Comparison of ENCODE assay signal across 8 mouse cellular contexts in the genomic region with DNA sequence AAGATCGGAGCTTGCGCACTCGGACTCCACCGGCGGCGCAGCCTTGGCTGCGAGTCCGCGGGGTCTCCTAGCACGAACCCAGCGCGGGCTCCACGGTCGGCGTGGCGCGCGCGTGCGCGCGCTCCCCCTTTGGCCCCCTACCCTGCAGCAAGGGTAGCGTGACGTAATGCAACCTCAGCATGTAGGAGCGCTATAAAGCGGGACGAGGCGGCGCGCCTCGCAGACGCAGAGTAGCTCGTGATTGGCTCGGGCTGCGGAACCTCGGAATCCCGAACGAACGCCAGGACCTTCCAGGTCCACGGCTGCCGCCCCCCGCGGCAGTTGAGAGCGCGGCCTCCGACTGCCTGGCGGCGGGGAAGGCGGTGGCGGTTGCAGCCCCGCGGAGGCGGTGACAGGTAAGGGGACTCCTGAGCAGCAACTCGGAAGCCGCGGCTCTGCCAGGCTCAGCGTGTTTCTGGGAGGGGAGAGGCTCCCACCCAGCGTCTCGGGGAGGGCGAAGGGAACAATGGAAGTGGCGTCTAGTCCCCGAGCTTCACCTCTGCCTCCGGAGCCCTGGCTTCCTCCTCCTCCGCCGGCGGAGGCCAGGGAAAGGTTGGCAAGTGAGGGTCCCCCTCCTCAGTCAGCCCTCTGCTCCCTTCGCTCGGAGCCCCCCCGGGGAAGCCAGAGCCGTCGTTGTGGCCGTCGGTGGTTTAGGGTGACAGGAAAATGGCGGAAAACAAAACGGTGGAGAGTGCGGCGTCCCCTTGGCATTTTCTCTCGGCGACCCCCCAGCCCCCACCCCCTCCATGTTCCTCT. TPM values are rescaled to one million over a fixed set of nuclear protein-coding genes. Genes with fewer than 3 reads are reported as not detected.
DNase-seq lines count a peak whose midpoint lies in the region; ATAC-seq lines count a peak whose summit lies in the region.

A gene (plus strand): TSS at position 16 of the 795 bp plus-strand sequence.

- no peaks in the 10 kb centered on the region for H3K36me3 ChIP-seq in intestine, embryonic 14.5 days (ENCODE audit: control insufficient read depth, insufficient read depth, low read length)

- H3K4me3 ChIP-seq in intestine, embryonic 14.5 days (ENCODE audit: low read depth, low read length) = peak within 1 kb of the TSS; percentile 57

- peak within 1 kb of the TSS; percentile 77 for H3K27ac ChIP-seq in intestine, embryonic 14.5 days (ENCODE audit: low read depth)

- H3K9me3 ChIP-seq in intestine, embryonic 14.5 days (ENCODE audit: control insufficient read depth, low read length) = no peaks in the 10 kb centered on the region

- intact Hi-C loops in left cerebral cortex, postnatal 14 days (cut with DNase I) = no loop called here

- peak within 1 kb of the TSS; percentile 74 for H3K9ac ChIP-seq in intestine, embryonic 14.5 days (ENCODE audit: low read length)

- WGBS in intestine, embryonic 14.5 days = 12% methylated on average over 69 of the region's 79 CpGs

- peak; percentile 40 for DNase-seq in adrenal gland, postnatal 10 days
- DNase-seq in cerebellum, postnatal 14 days = peak; percentile 82 to 83
- DNase-seq in frontal cortex, postnatal 25 days (ENCODE audit: low spot score in 2 of 2) = peak; percentile 24 to 37
- peak; percentile 84 for DNase-seq in intestine, embryonic 14.5 days (ENCODE audit: low spot score)
- peak; percentile 71 to 83 for DNase-seq in left cerebral cortex, postnatal 14 days (ENCODE audit: low spot score in 2 of 2)
- DNase-seq in right cerebral cortex, postnatal 4 days = peak; percentile 77
- no peak for DNase-seq in gastrocnemius, adult 18-20 months (ENCODE audit: low spot score)

- no peaks in the 10 kb centered on the region for H3K4me1 ChIP-seq in intestine, embryonic 14.5 days (replicated peaks; ENCODE audit: control insufficient read depth, insufficient read depth, low read length)

- ATAC-seq in intestine, embryonic 14.5 days (replicated peaks; ENCODE audit: low FRiP score, low TSS enrichment, low read depth) = peak; percentile 99
- 0 out of 2 replicates have a peak, but pooled peaks have one; percentile 30 for ATAC-seq in megakaryocyte-erythroid progenitor cell, adult 5-6 weeks (replicated peaks; ENCODE audit: low FRiP score, low TSS enrichment, poor library complexity, severe bottlenecking)

- peak within 1 kb of the TSS; percentile 54 for H3K4me2 ChIP-seq in intestine, embryonic 14.5 days (ENCODE audit: low read length)

- H3K27me3 ChIP-seq in intestine, embryonic 14.5 days (replicated peaks; ENCODE audit: control insufficient read depth, insufficient read depth, low read length) = no peaks in the 10 kb centered on the region

RNA-seq across cellular contexts. Expression of the gene that starts here (rescaled TPM):
- 1 to 10 TPM; 1.4 to 2.6 TPM for total RNA-seq in adrenal gland, postnatal 10 days (2021)
- polyA plus RNA-seq in intestine, embryonic 14.5 days (2014; fragmentation: Nextera tagmentation; extraction: Ambion mirVana) = 11.4 and 13.1 TPM in 2 replicates
- 10 to 100 TPM; 14.3 to 15.1 TPM for total RNA-seq in left cerebral cortex, postnatal 14 days (2021)
- total RNA-seq in megakaryocyte-erythroid progenitor cell, adult 5-6 weeks (2014; fragmentation: Nextera tagmentation) = 0.11 TPM in 1 of 2 replicates, not detected in the other
- not detected in 2 replicates for total RNA-seq in megakaryocyte-erythroid progenitor cell, adult 5-6 weeks (2017)
- total RNA-seq in gastrocnemius, adult 18-20 months (2021) = under 1 TPM in 1 of 2 experiments, not detected in 1; 0.12 TPM

Comparison
In these comparisons a context has a peak if more than half of its experiments do, and no peak if none do; other contexts are left out.
1. RNA of the gene that starts here (total RNA-seq): 14.3 to 15.1 TPM in left cerebral cortex, postnatal 14 days; 1.4 to 2.6 TPM in adrenal gland, postnatal 10 days, 0.12 TPM in gastrocnemius, adult 18-20 months and 0.11 TPM in megakaryocyte-erythroid progenitor cell, adult 5-6 weeks; every median in the first group is over 4 times any median in the second.
2. Peak in ATAC-seq in megakaryocyte-erythroid progenitor cell, adult 5-6 weeks; RNA of the gene not detected or under 1 TPM.